Mouse (Mus musculus) c-Kit-positive CD71-positive TER-119-positive erythroid progenitor cells, embryonic 14.5 days (primary cell): Measurements from ENCODE around the gene Pigv.

Source experiments
- DNase-seq: peaks from one replicate; pipeline ENCODE4 v3.0.0-alpha.2; 2013; ENCODE audit warnings: low spot score

Gene Pigv

DNA sequence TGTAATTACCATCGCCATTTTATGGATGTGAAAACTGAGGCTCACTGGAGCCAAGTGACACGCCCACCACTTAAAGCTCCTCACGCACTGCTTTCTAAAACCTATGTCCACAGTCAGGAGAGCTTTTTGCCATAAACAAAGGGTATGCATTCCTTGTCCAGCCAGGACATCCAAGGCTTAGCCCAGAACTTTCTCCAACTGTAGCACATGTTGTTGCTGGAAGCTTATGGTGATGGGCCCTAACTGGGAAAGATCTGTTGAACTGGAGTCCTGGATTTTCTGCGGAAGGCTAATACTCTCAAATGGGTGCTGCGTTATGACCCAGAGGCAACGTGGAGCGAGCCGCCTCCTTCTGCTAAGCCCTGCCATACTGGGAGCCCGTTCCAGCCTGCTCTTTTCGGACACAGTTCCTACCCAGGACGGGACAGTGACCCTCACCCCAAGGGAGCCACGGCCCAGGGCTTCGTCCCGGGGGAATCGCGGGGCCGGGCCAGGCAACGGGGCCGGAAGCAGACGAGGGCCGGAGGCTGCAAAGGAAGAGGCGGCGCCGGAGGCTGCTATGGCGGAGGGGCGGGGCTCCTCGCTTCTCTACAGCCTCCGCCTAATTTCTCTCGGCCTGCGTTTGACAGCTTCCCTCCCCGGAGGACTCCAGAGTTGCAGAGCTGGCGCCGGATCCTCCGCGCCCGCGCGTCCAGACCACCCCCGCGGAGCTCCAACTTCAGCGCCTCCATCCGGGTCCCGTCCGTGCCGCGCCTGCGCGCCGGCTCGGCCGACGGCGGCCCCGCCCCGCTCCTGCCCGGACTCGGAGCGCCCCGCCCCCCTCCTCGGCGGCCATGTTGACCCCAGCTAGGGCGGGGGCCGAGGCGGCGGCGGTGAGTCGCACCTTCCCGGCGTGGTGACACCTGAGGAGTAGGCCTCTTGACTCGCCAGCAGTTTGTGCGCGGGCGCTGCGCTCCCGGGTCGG lies at the start of gene Pigv:
Gene Pigv (minus strand): TSS at position 767 of the 964 bp plus-strand sequence.
- DNase-seq: peak; percentile 81

GRCm38 (mm10) chr4:133719791-133720190 lies 47.3 kb upstream of the Pigv start:
- no peak for DNase-seq

DNA sequence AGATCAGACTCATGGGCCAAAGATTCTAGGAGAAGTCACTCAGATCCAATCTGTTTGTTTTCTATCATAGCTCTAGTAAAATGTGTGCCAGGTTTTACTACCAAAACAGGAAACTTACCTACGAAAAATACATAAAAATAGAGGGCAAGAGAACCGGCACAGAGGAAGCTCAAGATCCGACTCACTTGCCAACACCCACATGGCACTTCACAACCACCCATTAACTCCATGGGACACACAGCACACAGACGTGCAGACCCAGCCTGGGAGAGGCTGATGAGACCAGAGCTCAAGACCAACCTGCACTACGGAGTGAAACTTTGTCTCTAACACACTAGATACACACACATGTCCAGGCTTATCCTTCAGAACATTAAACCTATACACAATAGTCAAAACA lies 40.3 kb upstream of the Pigv start:
- DNase-seq: no peak

GRCm38 (mm10) chr4:133711307-133712076 lies 39.0 kb upstream of the Pigv start:
- no peak for DNase-seq

DNA sequence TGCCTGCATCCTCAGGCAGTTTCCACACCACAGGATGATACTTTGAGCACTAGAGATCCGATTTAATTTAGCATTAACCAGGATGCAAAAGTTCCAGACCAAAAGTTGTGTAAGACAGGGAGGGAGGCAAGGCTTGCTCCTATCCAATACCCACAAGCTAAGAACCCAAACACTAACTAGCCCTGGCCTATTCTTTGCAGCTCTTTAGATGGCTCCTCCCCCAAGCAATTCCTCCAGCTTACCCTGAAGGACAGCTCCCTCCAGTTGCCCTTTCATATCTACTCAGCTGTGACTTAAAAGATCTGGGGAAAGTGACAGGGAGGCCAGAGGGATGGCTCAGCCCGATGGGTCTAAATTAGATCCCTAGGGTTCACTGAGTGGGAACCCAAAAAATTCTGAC lies 36.9 kb upstream of the Pigv start:
- DNase-seq: no peak

DNA sequence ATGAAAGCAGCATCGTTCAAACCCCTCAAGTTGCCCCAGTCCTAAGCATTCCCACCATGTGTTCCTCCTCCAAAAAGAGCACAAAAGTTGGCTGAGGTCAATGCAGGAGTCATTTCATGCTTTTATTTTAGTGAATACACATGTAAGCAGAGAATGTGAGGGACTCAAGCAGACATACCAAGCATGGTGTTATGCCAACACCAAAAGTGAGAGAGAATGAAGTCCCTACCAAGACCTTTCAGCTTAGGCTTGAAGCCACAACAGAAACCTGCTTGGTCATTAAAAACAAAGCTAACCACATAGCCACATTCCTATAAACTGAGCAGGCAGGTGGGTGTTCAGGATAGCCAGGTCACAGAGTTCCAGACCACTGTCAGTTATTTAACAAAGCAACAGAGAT lies 35.0 kb upstream of the Pigv start:
- DNase-seq: no peak

- DNase-seq: no peak
These were observed 34.5 kb upstream of the Pigv start for GRCm38 (mm10) chr4:133706956-133707355.

DNA sequence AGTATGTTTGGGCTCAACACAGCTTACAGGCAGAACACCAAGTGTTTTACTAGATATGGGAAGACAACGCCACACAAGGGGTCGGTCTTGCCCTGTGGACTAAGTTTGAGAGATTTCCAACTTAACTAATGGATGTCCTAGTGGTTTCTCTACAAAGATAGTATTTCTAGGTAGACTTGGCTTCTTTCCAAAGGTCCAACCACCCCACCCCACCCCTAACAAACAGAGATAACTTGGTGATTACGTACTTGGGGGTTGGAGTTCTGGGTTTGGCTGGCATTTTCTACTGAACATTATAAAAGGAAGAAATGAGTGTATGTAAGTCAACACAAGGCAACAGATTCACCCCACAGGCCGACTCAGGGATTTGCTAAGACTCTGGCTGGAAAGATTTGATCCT lies 32.6 kb upstream of the Pigv start:
- peak; percentile 44 for DNase-seq

DNA sequence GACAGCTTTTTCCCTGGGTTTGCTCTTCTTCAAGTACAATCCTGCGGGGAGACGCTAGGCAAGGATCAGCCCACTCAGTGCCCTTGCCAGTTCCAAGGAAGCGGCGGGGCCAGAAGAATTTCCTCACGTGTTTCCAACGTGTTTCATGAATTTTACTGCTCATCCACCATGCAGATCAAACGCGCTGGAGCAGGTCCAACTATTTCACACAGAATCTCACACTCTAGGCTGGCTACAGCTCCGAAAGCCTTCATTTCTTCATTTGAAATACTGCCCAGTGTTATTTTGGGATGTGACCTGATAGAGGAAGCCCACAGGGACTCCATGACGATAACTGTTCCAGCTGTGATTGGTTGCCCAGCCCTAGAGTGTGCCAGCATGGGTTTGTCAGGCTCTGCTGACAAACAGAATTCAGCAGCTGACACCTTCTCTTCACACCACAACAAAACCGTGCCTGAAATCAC lies 28.5 kb upstream of the Pigv start:
- no peak for DNase-seq

GRCm38 (mm10) chr4:133695363-133695762 lies 22.9 kb upstream of the Pigv start:
- no peak for DNase-seq

DNA sequence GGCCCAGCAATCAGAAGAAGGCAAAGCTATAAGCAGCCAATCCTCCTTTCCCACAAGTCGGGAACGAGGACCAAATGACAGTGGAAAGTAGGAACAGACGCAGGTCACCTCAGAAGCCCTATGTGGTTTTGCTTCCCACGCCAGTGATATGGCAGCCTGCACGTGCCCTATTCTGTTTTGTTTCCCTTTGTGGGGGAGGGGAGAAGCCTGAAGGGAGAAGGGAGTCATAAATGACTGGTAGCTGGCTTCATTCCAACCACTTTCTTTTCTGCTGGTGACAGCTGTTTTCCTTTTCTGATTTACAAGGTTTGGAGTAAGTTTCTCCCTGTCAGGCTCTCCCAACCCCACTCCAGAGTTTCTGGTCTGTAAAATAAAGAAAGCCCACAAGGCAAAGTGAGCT lies 17.8 kb upstream of the Pigv start:
- no peak for DNase-seq

GRCm38 (mm10) chr4:133688417-133689067 lies 16.1 kb upstream of the Pigv start:
- no peak for DNase-seq

DNA sequence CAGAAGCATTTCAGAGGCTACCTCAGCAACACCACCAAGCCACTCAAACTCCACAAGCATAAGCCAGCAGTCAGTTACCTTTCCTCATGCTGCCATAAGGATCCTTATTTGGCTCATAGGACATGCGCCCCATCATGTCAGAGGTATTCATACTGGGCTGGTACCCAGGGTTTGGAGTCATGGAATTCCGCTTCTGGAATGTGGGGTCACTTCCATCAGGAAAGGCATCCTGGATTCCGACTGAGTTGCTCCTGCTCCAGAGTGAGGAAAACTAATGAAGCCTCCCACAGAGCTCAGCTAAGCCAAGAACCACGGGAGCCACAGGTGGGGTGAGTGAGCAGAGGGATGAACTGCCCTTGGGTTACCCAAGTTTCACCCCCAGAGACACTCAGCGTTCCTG lies 14.7 kb upstream of the Pigv start:
- no peak for DNase-seq

GRCm38 (mm10) chr4:133686512-133686911 lies 14.1 kb upstream of the Pigv start:
- DNase-seq: no peak

GRCm38 (mm10) chr4:133680206-133680786 lies 7.8 kb upstream of the Pigv start:
- no peak for DNase-seq

DNA sequence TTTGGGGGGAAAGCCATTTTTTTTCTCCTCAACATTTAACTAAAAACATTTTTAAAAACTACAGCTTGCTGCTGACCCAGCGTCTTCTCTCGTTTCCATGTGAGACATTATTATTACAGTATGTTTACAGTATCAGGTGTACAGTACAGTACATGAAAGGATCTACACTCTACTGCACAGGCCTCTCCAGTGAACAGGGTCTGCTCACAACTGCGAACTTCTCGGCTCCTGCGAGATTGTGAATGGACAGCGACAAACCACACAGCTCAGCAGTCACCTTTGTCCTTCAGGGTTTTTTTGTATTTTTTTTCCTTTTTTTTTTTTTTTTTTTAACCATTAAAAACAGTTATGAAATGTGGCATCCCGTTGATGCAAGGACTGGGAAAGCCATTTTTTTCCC lies 7.2 kb upstream of the Pigv start:
- no peak for DNase-seq

- no peak for DNase-seq
These were observed 4.8 kb upstream of the Pigv start for GRCm38 (mm10) chr4:133677266-133677665.

DNA sequence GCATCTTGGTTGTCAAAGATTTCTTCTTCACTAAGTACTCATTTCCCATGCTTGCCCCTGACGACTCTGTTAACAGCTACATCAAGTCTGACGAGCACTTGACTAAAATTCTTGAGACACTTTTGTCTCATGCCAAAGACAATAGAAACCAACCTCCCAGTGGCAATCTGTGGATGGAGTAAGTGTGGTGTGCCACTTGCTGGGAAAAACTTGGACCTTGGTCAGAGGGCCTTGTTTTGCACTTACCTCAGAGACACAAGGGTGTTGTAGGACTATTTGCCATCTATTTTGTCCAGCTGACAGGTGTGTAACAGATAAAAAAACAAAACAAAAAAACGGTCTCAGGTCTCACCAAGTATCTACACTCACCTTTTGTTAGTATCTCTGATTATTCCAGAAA lies 3.7 kb upstream of the Pigv start:
- DNase-seq: no peak

- DNase-seq: no peak
These were observed 3.2 kb upstream of the Pigv start for GRCm38 (mm10) chr4:133675594-133676016.

- DNase-seq: no peak
These were observed 1.9 kb upstream of the Pigv start for GRCm38 (mm10) chr4:133674331-133674695.

GRCm38 (mm10) chr4:133673666-133674330 lies 1.4 kb upstream of the Pigv start:
- DNase-seq: peak; percentile 48
